Mouse (Mus musculus): ENCODE data around the gene Nup35. TPM values are rescaled to one million over a fixed set of nuclear protein-coding genes. Genes with fewer than 3 reads are reported as not detected.
A peak's percentile ranks its signal among the peaks of the same experiment; 100 is the strongest.

Nup35 gene
- polyA plus RNA-seq, 1 experiment from 2014 or later: 55.4 TPM

GRCm38 (mm10) chr2:80600611-80601010, 16.4 kb upstream of the Nup35 start:
- Histone ChIP-seq H3K27ac (no peak overlapping the region), H3K4me3 (no peak overlapping the region), H3K36me3 (no peaks in the 10 kb centered on the region), H3K9me3 (no peaks in the 10 kb centered on the region), H3K4me1 (no peaks in the 10 kb centered on the region), H3K4me2 (replicated peaks) (no peak overlapping the region), H3K9ac (no peak overlapping the region), H3K27me3 (replicated peaks) (no peaks in the 10 kb centered on the region)
- ATAC-seq (ENCODE audit: low FRiP score, low read depth): no peak

- WGBS: 91% methylated on average over 13 of the region's 13 CpGs
Observed at GRCm38 (mm10) chr2:80602756-80603155, 14.3 kb upstream of the Nup35 start.

GRCm38 (mm10) chr2:80603771-80604426, 13.1 kb upstream of the Nup35 start:
- no peak for ATAC-seq (ENCODE audit: low FRiP score, low read depth)
- no peak overlapping the region for H3K4me2 ChIP-seq (replicated peaks)
- WGBS: 91% methylated on average over 19 of the region's 19 CpGs
- H3K27ac ChIP-seq: no peak overlapping the region
- H3K9ac ChIP-seq: no peak overlapping the region
- no peaks in the 10 kb centered on the region for H3K27me3 ChIP-seq (replicated peaks)
- H3K36me3 ChIP-seq: no peaks in the 10 kb centered on the region
- no peaks in the 10 kb centered on the region for H3K4me1 ChIP-seq
- no peaks in the 10 kb centered on the region for H3K9me3 ChIP-seq
- H3K4me3 ChIP-seq: no peak overlapping the region

More at GRCm38 (mm10) chr2:80602756-80603155, 14.3 kb upstream of the Nup35 start:
- Histone ChIP-seq H3K9me3 (no peaks in the 10 kb centered on the region), H3K36me3 (no peaks in the 10 kb centered on the region), H3K9ac (no peak overlapping the region), H3K4me1 (no peaks in the 10 kb centered on the region), H3K4me3 (no peak overlapping the region), H3K27ac (no peak overlapping the region), H3K27me3 (replicated peaks) (no peaks in the 10 kb centered on the region), H3K4me2 (replicated peaks) (no peak overlapping the region)
- ATAC-seq (ENCODE audit: low FRiP score, low read depth): no peak

- H3K4me3 ChIP-seq: no peak overlapping the region
- WGBS: 69% methylated on average over 1 of the region's 1 CpGs
- no peaks in the 10 kb centered on the region for H3K27me3 ChIP-seq (replicated peaks)
- no peak overlapping the region for H3K9ac ChIP-seq
- no peaks in the 10 kb centered on the region for H3K4me1 ChIP-seq
- H3K4me2 ChIP-seq (replicated peaks): no peak overlapping the region
- ATAC-seq (ENCODE audit: low FRiP score, low read depth): no peak
- no peak overlapping the region for H3K27ac ChIP-seq
- no peaks in the 10 kb centered on the region for H3K36me3 ChIP-seq
- no peaks in the 10 kb centered on the region for H3K9me3 ChIP-seq
Observed at GRCm38 (mm10) chr2:80612286-80612685, 4.8 kb upstream of the Nup35 start.

DNA sequence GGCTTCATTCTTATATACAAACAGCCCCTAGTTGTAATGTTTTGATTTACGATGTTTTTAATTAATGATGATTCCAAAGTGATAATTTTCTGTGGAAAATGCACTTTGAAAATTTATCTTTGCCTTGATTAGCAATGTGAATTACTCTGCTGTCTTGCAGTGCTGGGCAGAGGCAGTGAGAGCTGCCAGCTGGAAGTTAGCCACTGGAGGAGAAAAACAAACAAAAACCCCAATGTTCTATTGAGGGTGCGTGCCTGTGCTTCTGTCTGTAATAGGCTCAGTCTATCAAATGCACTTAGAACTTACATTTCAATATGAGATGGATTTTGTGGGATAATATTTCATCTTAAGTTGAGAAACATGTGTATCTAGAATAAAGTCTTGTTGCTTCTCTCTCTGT, 4.2 kb upstream of the Nup35 start:
- Histone ChIP-seq H3K27me3 (replicated peaks) (no peaks in the 10 kb centered on the region), H3K4me1 (peaks cover 3% of the 10 kb centered on the region), H3K4me3 (no peak overlapping the region), H3K36me3 (no peaks in the 10 kb centered on the region), H3K9me3 (no peaks in the 10 kb centered on the region), H3K9ac (no peak overlapping the region), H3K27ac (no peak overlapping the region), H3K4me2 (replicated peaks) (no peak overlapping the region)
- ATAC-seq (ENCODE audit: low FRiP score, low read depth): no peak
- WGBS: 81% methylated on average over 2 of the region's 2 CpGs

DNA sequence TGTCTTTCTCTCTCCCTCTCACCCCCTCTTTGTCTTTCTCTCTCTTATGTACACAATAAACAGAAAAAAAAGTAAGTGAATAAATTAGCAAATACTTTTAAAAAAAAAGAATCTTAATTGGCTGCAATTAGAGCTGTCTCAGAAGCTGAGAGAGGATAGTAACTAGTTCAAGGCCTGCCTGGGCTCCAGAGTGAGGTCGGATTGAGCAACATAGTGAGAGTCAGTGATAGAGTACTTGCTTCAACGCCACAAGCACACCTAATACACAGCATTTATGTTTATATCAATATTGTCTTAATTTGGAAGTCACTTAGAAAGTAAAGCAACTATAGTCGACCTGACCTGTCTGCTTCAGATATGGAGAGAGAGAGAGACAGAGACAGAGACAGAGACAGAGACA, 2.0 kb downstream of the Nup35 start:
- Histone ChIP-seq H3K9me3 (no peaks in the 10 kb centered on the region), H3K4me3 (no peak overlapping the region), H3K4me2 (replicated peaks) (no peak overlapping the region), H3K27ac (no peak overlapping the region), H3K4me1 (peaks cover 8% of the 10 kb centered on the region), H3K9ac (no peak overlapping the region), H3K27me3 (replicated peaks) (no peaks in the 10 kb centered on the region), H3K36me3 (0 out of 2 replicates have a peak, but pooled peaks cover 3% of the 10 kb centered on the region)
- ATAC-seq (ENCODE audit: low FRiP score, low read depth): no peak
- WGBS: 91% methylated on average over 3 of the region's 3 CpGs

- Histone ChIP-seq H3K4me3 (no peak overlapping the region), H3K27ac (no peak overlapping the region), H3K27me3 (replicated peaks) (no peaks in the 10 kb centered on the region), H3K4me1 (peaks cover 8% of the 10 kb centered on the region), H3K9ac (no peak overlapping the region), H3K4me2 (replicated peaks) (no peak overlapping the region), H3K36me3 (peaks cover 7% of the 10 kb centered on the region; the same call in 1 of the 2 replicates), H3K9me3 (no peaks in the 10 kb centered on the region)
- 92% methylated on average over 3 of the region's 3 CpGs for WGBS
- no peak for ATAC-seq (ENCODE audit: low FRiP score, low read depth)
Observed at GRCm38 (mm10) chr2:80621921-80622320, 4.9 kb downstream of the Nup35 start.

GRCm38 (mm10) chr2:80624523-80624922, 7.5 kb downstream of the Nup35 start:
- no peaks in the 10 kb centered on the region for H3K4me1 ChIP-seq
- no peak for ATAC-seq (ENCODE audit: low FRiP score, low read depth)
- H3K27me3 ChIP-seq (replicated peaks): no peaks in the 10 kb centered on the region
- WGBS: 95% methylated on average over 4 of the region's 4 CpGs
- peaks cover 9% of the 10 kb centered on the region; the same call in 1 of the 2 replicates for H3K36me3 ChIP-seq
- no peak overlapping the region for H3K27ac ChIP-seq
- H3K4me2 ChIP-seq (replicated peaks): no peak overlapping the region
- H3K4me3 ChIP-seq: no peak overlapping the region
- H3K9me3 ChIP-seq: no peaks in the 10 kb centered on the region
- H3K9ac ChIP-seq: no peak overlapping the region

DNA sequence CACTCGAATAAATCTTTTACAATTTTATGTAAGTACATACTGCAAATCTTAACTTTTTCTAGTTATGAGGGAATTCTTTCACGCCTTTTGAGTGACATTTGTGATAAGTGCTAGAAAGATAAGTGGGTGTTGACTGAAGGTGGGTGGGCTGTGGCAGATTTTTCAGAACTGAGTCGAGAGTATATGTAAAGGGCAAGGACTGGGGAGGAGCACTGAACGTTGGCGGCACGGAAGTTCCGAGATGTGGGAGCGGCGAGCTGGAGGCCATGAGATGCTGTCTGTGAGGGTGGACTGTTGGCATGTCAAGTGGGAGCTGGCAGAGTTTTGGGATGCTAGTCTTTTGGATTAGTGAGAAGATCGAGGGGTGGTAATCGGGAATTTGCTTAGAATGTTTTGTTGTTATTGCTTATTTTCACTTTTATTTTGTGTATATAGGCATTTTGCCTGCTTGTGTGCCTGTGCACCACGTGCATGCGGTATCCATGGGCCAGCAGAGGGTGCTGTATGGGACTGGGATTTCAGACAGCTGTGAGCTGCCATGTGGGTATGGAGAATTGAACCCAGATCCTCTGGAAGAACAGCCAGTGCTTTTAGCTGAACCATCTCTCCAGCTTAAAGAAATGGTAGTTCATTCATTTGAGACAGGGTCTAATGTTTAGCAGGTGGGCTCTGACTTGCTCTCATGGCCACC, 15.4 kb downstream of the Nup35 start:
- no peaks in the 10 kb centered on the region; the same call in 1 of the 2 replicates for H3K36me3 ChIP-seq
- H3K4me2 ChIP-seq (replicated peaks): no peak overlapping the region
- no peak overlapping the region for H3K27ac ChIP-seq
- no peaks in the 10 kb centered on the region for H3K9me3 ChIP-seq
- H3K4me3 ChIP-seq: no peak overlapping the region
- H3K4me1 ChIP-seq: no peaks in the 10 kb centered on the region
- no peaks in the 10 kb centered on the region for H3K27me3 ChIP-seq (replicated peaks)
- 92% methylated on average over 13 of the region's 13 CpGs for WGBS
- no peak overlapping the region for H3K9ac ChIP-seq
- ATAC-seq (ENCODE audit: low FRiP score, low read depth): no peak

- peak overlapping the region; percentile 87 for H3K4me3 ChIP-seq
- no peaks in the 10 kb centered on the region for H3K27me3 ChIP-seq (replicated peaks)
- peaks cover 8% of the 10 kb centered on the region for H3K4me1 ChIP-seq
- peaks cover 9% of the 10 kb centered on the region for H3K36me3 ChIP-seq
- under 1% methylated on average over 45 of the region's 45 CpGs for WGBS
- peak overlapping the region; percentile 68 for H3K9ac ChIP-seq
- peak; percentile 98 for ATAC-seq (ENCODE audit: low FRiP score, low read depth)
- H3K4me2 ChIP-seq (replicated peaks): peak overlapping the region; percentile 65
- H3K9me3 ChIP-seq: no peaks in the 10 kb centered on the region
- H3K27ac ChIP-seq: no peak overlapping the region
Observed at GRCm38 (mm10) chr2:80638364-80639241, 21.6 kb downstream of the Nup35 start.

DNA sequence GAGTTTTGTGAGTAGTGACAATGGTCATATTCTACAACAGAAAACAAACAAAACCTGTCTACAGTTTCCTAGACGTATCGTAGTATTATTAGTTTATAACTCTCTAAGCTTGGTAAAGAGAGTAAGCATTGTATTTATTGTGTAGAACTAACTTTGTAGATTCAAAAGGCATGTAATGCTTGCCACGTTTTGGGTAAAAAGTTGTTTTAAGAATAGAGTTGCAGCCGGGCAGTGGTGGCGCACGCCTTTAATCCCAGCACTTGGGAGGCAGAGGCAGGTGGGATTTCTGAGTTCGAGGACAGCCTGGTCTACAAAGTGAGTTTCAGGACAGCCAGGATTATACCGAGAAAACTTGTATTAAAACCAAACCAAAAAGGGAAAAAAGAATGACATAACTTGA, 22.4 kb downstream of the Nup35 start:
- no peaks in the 10 kb centered on the region for H3K9me3 ChIP-seq
- H3K36me3 ChIP-seq: peaks cover 16% of the 10 kb centered on the region
- WGBS: 15% methylated on average over 8 of the region's 8 CpGs
- peak overlapping the region; percentile 68; the same call in 1 of the 2 replicates for H3K9ac ChIP-seq
- H3K27me3 ChIP-seq (replicated peaks): no peaks in the 10 kb centered on the region
- ATAC-seq (ENCODE audit: low FRiP score, low read depth): no peak
- no peak overlapping the region for H3K27ac ChIP-seq
- peak overlapping the region; percentile 65 for H3K4me2 ChIP-seq (replicated peaks)
- H3K4me3 ChIP-seq: peak overlapping the region; percentile 87
- H3K4me1 ChIP-seq: peaks cover 8% of the 10 kb centered on the region

- Histone ChIP-seq H3K4me3 (no peak overlapping the region), H3K4me2 (replicated peaks) (peak overlapping the region; percentile 65; the same call in 1 of the 2 replicates), H3K36me3 (peaks cover 19% of the 10 kb centered on the region), H3K4me1 (peaks cover 8% of the 10 kb centered on the region), H3K27ac (no peak overlapping the region), H3K9ac (no peak overlapping the region), H3K9me3 (no peaks in the 10 kb centered on the region), H3K27me3 (replicated peaks) (no peaks in the 10 kb centered on the region)
- ATAC-seq (ENCODE audit: low FRiP score, low read depth): no peak
- WGBS: 69% methylated on average over 3 of the region's 3 CpGs
Observed at GRCm38 (mm10) chr2:80639864-80640263, 22.8 kb downstream of the Nup35 start.

All from neural tube, embryonic 12.5 days (tissue).